Mouse (Mus musculus): ENCODE results near the gene Kif13a. TPM values are rescaled to one million over a fixed set of nuclear protein-coding genes. Genes with fewer than 3 reads are reported as not detected.

The Kif13a gene
- polyA plus RNA-seq, 1 experiment = 10.7 TPM

DNA sequence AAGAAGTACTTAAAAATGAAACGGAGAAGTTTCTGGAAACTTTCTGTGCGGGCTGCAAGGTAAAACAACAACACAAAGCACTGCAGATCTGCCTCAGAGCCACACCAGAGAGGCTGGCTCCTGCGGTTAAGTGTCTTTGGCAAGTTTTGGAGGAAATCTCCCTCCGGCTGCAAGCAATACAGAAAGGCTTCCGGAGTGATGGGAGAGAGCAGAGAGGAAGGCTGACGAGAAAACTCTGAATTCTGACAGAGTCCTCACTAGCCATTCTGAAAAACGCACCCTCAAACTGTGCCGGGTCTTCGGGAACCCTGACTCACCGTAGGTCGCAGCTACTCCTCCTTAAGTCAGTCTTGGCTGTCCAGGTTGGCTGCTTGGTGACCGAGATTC is 193.2 kb downstream of the Kif13a start:
- peak overlapping the region; percentile 97 for H3K27ac ChIP-seq (ENCODE audit: control insufficient read depth, insufficient read depth, low read depth, low read length, poor library complexity)
- peaks cover 2% of the 10 kb centered on the region; the same call in 1 of the 2 replicates for H3K4me1 ChIP-seq (ENCODE audit: control insufficient read depth, insufficient read depth, low read length)
- under 1% methylated on average over 12 of the region's 12 CpGs for WGBS
- TF ChIP-seq CTCF (IDR thresholded peaks at IDR 0.05; ENCODE audit: control insufficient read depth, insufficient read depth, low read length) (no peak), POLR2A (IDR thresholded peaks at IDR 0.05; ENCODE audit: borderline replicate concordance, control insufficient read depth, low read depth, low read length) (no peak)
- peak overlapping the region; percentile 79 for H3K4me3 ChIP-seq (replicated peaks; ENCODE audit: control insufficient read depth, low read depth, low read length)

DNA sequence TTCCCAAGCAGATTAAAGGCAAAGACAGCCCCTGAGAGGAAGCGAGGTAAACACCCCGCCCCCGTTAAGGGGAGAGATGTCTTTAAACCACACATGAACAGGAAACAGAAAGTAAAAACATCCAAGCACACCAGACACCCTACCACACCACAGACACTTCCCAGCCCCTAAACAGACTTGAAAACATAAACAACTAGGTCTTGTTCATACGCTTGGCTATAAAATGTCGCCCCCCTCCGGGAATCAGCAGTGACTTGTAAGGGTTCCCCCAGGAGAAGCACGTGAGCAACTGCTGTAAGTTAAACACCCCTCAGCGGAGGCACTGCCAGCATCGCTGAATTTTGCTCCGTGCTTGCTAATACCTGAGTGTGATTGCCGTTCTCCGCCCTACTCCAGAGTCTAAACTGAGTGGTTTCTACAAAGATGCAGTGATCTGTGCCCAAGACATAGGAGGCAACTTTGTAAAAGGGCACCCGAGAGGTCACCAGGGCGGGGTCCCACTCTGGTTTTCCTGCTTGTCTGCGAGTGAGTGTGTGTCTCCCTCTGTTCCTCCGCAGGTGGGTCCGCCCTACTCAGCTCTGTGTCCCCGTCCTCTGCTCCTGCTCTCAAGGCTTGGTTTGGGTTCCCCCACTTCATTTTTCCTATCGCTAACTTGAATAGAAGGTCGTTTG is 193.7 kb downstream of the Kif13a start:
- peak overlapping the region; percentile 79 for H3K4me3 ChIP-seq (replicated peaks; ENCODE audit: control insufficient read depth, low read depth, low read length)
- TF ChIP-seq POLR2A (IDR thresholded peaks at IDR 0.05; ENCODE audit: borderline replicate concordance, control insufficient read depth, low read depth, low read length) (0 out of 2 replicates have a peak, but pooled peaks have one; percentile 27), CTCF (IDR thresholded peaks at IDR 0.05; ENCODE audit: control insufficient read depth, insufficient read depth, low read length) (peak; percentile 15; the same call in 1 of the 2 replicates)
- H3K27ac ChIP-seq (ENCODE audit: control insufficient read depth, insufficient read depth, low read depth, low read length, poor library complexity) = peak overlapping the region; percentile 97
- peaks cover 2% of the 10 kb centered on the region; the same call in 1 of the 2 replicates for H3K4me1 ChIP-seq (ENCODE audit: control insufficient read depth, insufficient read depth, low read length)
- WGBS = under 1% methylated on average over 20 of the region's 20 CpGs

DNA sequence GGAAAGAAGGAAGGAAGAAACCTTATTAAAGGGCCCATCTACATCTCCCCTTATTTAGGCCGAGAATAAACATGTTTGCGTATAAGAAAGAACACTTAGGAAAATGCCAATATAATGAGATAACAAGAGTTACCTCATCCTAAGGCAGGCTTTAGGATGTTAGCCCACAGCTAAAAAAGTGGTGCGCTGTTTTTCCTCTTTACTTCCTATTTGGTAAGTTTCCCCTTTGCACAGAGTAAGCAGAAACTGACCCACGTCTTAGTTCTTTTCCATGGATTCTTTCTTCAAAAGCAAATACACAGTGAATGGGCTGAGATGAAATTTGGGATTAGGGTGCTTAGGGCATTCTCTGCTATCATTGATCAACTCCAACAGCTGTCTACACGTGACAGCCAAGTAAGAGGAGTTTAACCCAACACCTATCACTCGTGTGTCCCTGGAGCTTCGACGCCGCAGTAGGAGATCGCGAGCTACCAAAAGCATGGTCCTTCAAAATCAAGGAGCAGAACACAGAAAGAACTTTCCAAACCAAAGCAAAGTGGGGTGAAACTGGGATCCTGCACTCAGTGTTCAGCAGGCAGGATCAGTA is 194.4 kb downstream of the Kif13a start:
- TF ChIP-seq CTCF (IDR thresholded peaks at IDR 0.05; ENCODE audit: control insufficient read depth, insufficient read depth, low read length) (no peak), POLR2A (IDR thresholded peaks at IDR 0.05; ENCODE audit: borderline replicate concordance, control insufficient read depth, low read depth, low read length) (no peak)
- peak overlapping the region; percentile 79 for H3K4me3 ChIP-seq (replicated peaks; ENCODE audit: control insufficient read depth, low read depth, low read length)
- H3K4me1 ChIP-seq (ENCODE audit: control insufficient read depth, insufficient read depth, low read length) = peaks cover 2% of the 10 kb centered on the region; the same call in 1 of the 2 replicates
- H3K27ac ChIP-seq (ENCODE audit: control insufficient read depth, insufficient read depth, low read depth, low read length, poor library complexity) = peak overlapping the region; percentile 97
- WGBS = 9% methylated on average over 11 of the region's 11 CpGs

DNA sequence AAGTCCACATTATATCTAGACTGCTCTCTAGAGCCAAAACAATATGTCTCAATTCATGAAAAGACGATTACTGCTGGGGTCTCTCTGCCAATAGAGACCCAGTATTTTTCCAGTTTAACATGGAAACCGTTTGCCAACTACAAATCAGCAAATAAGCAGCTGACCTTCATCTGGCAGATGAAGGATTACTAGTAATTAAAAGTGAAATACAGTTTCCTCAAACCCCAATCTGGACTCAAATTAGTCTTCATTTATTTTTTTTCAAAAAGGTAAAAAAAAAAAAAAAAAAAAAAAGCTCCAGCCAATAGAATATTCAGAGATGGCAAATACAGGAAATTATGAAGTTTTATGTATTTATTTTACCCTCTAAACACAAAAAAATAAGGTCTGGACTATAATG is 199.7 kb downstream of the Kif13a start:
- 67% methylated on average over 2 of the region's 2 CpGs for WGBS
- Histone ChIP-seq H3K4me3 (replicated peaks; ENCODE audit: control insufficient read depth, low read depth, low read length) (no peak overlapping the region), H3K4me1 (ENCODE audit: control insufficient read depth, insufficient read depth, low read length) (peaks cover 1% of the 10 kb centered on the region; the same call in 1 of the 2 replicates), H3K27ac (ENCODE audit: control insufficient read depth, insufficient read depth, low read depth, low read length, poor library complexity) (no peak overlapping the region)
- no peak for TF ChIP-seq CTCF (IDR thresholded peaks at IDR 0.05; ENCODE audit: control insufficient read depth, insufficient read depth, low read length)
- TF ChIP-seq POLR2A (IDR thresholded peaks at IDR 0.05; ENCODE audit: borderline replicate concordance, control insufficient read depth, low read depth, low read length) = no peak

DNA sequence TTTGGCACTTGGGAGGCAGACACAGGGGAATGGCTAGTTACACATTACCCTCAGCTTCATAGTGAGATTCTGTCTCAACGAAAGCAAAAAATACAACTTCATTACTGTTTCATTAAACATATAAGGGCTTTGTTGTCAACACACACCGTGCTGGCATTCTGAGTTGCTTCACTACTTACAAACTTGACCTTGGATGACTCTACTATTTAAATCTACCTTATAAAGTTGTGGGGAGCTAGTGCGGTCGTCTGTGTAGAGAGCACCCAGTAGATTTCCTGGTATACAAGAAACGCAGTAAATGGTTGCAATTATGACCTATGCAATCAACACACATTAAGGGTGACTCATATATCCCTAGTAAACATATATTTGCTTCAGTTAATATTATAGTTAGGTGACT is 201.3 kb downstream of the Kif13a start:
- Histone ChIP-seq H3K4me3 (replicated peaks; ENCODE audit: control insufficient read depth, low read depth, low read length) (peak overlapping the region; percentile 93), H3K4me1 (ENCODE audit: control insufficient read depth, insufficient read depth, low read length) (peaks cover 1% of the 10 kb centered on the region; the same call in 1 of the 2 replicates), H3K27ac (ENCODE audit: control insufficient read depth, insufficient read depth, low read depth, low read length, poor library complexity) (no peak overlapping the region)
- TF ChIP-seq POLR2A (IDR thresholded peaks at IDR 0.05; ENCODE audit: borderline replicate concordance, control insufficient read depth, low read depth, low read length) (no peak), CTCF (IDR thresholded peaks at IDR 0.05; ENCODE audit: control insufficient read depth, insufficient read depth, low read length) (no peak)
- WGBS = 33% methylated on average over 5 of the region's 5 CpGs

DNA sequence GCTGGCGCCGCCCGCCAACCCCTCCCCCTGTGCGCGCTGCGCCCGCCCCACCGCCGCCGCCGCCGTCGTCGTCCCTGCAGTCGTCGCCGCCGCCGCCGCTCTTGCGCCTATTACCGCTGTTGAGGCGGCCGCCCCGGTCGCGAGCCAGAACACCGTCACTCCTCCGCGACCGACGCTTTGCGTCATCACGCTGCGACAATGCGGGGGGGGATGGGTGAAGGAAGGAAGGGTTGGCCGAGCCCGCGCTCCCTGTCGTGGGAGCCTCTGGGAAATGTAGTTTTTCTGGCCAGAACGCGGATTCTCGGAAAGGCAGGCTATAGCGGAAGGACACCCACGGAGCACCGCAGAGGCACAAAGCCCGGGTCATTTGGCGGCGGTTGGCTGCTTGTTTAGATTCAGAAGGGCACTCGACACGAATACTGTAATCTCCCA is 201.8 kb downstream of the Kif13a start, which contains the start of gene Nup153:
Nup153 (minus strand) TSS at position 104 of the 432 bp plus-strand sequence.
- peak; percentile 94 for TF ChIP-seq POLR2A (IDR thresholded peaks at IDR 0.05; ENCODE audit: borderline replicate concordance, control insufficient read depth, low read depth, low read length)
- TF ChIP-seq CTCF (IDR thresholded peaks at IDR 0.05; ENCODE audit: control insufficient read depth, insufficient read depth, low read length) = no peak
- under 1% methylated on average over 51 of the region's 51 CpGs for WGBS
- peaks cover 1% of the 10 kb centered on the region; the same call in 1 of the 2 replicates for H3K4me1 ChIP-seq (ENCODE audit: control insufficient read depth, insufficient read depth, low read length)
- peak within 1 kb of the TSS; percentile 93 for H3K4me3 ChIP-seq (replicated peaks; ENCODE audit: control insufficient read depth, low read depth, low read length)
- H3K27ac ChIP-seq (ENCODE audit: control insufficient read depth, insufficient read depth, low read depth, low read length, poor library complexity) = peak within 1 kb of the TSS; percentile 95

DNA sequence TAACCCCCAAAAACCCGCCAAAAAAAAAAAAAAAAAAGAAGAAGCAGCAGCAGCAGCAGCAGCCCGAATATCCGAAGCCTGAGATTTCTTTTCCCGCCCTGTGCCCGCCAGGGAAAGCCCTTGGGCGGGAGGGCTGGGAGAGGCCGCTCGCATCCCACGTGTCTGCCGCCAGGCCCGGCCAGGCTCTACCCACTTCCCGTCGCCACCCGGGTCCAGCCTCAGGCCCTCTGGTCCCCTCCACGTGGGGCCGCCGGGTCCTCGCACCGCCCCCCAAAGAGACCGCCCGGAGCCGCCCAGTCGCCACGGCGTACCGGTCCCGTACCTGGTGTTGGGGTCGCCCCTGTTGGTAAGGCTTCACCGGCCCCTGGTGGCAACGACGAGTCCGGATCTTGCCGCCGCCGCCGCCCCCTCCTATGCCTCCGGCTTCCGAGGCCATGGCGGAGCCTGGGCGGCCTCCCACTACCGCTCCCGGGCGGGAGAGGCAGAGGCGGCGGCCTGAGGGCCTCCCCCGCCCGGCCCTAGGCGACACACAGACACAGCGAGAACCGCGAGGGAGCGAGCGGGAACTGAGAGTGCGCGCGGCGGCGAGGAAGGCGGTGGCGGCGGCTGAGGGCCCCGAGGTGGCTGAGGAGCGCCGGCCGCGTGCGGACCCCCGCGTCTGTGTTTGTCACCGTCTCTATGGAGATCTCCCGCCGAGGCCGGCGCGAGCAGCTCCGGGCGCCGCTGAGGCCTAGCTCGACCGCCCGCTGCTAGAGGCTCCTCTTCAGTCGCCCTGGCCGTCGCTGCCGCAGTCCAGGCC is 202.4 kb downstream of the Kif13a start:
- WGBS = under 1% methylated on average over 83 of the region's 85 CpGs
- H3K27ac ChIP-seq (ENCODE audit: control insufficient read depth, insufficient read depth, low read depth, low read length, poor library complexity) = peak overlapping the region; percentile 95
- TF ChIP-seq CTCF (IDR thresholded peaks at IDR 0.05; ENCODE audit: control insufficient read depth, insufficient read depth, low read length) = no peak
- TF ChIP-seq POLR2A (IDR thresholded peaks at IDR 0.05; ENCODE audit: borderline replicate concordance, control insufficient read depth, low read depth, low read length) = peak; percentile 3; the same call in 1 of the 2 replicates

More for the DNA sequence above, 202.4 kb downstream of the Kif13a start:
- Histone ChIP-seq H3K4me1 (ENCODE audit: control insufficient read depth, insufficient read depth, low read length) (peaks cover 1% of the 10 kb centered on the region; the same call in 1 of the 2 replicates), H3K4me3 (replicated peaks; ENCODE audit: control insufficient read depth, low read depth, low read length) (peak overlapping the region; percentile 93)

All from bone marrow, adult 2 months (tissue).